Mouse (Mus musculus) adipocyte (in vitro differentiated cells): ENCODE measurements around the gene Ldhal6b.
"Not testable (repeated sequence)": the region's sequence is repeated elsewhere in the genome, so short reads cannot be mapped to it uniquely, and the experiment has no call there.

Experiments
- DNase-seq: peaks from one replicate; pipeline ENCODE4 v3.0.0-alpha.2; 2016; ENCODE audit warnings: low spot score

Ldhal6b gene

DNA sequence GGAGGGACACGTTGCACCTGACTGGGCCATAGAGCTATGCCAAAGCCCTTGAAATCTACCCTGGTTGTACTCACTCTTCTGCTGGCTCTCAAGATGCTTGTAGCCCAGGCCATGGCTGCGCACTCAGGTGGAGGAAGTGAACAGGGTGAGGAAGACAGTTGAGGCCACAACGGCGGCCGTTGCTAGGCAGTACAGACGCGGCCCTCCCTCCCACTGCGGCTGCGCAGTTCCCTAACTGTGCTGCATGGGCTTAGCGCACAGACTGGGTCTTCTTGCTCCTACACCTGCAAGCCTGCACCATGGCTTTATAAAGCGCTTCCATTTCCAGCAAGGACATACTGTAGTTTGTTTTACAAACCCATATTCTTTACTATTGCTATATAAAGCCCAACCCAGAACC, at the start of gene Ldhal6b:
Ldhal6b (minus strand) TSS at position 223 of the 400 bp plus-strand sequence.
- no peak for DNase-seq

GRCm38 (mm10) chr17:5467177-5467576, 48.6 kb upstream of the Ldhal6b start:
- DNase-seq: no peak

GRCm38 (mm10) chr17:5466736-5467135, 48.2 kb upstream of the Ldhal6b start:
- DNase-seq: no peak

- DNase-seq: no peak
These were observed 45.3 kb upstream of the Ldhal6b start for GRCm38 (mm10) chr17:5463912-5464311.

- DNase-seq: no peak
These were observed 35.1 kb upstream of the Ldhal6b start for GRCm38 (mm10) chr17:5453657-5454056.

DNA sequence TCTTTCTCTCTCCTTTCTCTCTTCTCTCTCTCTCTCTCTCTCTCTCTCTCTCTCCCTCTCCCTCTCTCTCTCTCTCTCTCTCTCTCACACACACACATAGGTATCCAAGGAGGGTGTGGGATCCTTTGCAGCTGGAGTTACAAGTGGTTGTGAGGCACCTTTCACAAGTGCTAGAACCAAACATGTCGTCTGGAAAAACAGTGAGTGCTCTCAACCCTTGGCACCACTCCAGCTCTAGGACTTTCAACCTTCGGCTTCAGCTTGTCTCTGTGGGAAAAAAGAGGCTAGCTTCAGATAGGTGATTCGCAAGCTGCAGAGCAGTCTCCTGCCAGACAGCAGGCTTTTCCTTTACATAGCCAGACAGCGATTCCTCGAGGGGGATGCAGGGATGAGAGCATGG, 25.2 kb upstream of the Ldhal6b start:
- no peak for DNase-seq

- no peak for DNase-seq
These were observed 24.7 kb upstream of the Ldhal6b start for GRCm38 (mm10) chr17:5443260-5443659.

DNA sequence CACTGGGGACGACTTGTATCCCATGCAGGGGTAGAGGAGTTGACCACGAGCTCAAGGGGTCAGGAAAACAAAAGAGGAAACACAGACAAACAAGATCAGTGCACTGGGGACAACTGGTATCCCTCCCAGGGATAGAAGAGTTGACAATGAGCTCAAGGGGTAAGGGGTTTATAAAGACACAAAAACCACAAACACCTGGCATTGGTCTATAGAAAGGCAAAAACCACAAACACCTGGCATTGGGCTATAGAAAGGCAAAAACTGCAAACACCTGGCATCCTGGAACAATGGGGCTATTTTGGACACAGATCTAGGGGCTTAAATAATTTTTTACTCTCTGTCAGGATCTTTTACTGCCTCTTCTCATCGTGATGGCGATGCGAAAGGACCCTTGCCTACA, 23.8 kb upstream of the Ldhal6b start:
- DNase-seq: not testable (repeated sequence)

DNA sequence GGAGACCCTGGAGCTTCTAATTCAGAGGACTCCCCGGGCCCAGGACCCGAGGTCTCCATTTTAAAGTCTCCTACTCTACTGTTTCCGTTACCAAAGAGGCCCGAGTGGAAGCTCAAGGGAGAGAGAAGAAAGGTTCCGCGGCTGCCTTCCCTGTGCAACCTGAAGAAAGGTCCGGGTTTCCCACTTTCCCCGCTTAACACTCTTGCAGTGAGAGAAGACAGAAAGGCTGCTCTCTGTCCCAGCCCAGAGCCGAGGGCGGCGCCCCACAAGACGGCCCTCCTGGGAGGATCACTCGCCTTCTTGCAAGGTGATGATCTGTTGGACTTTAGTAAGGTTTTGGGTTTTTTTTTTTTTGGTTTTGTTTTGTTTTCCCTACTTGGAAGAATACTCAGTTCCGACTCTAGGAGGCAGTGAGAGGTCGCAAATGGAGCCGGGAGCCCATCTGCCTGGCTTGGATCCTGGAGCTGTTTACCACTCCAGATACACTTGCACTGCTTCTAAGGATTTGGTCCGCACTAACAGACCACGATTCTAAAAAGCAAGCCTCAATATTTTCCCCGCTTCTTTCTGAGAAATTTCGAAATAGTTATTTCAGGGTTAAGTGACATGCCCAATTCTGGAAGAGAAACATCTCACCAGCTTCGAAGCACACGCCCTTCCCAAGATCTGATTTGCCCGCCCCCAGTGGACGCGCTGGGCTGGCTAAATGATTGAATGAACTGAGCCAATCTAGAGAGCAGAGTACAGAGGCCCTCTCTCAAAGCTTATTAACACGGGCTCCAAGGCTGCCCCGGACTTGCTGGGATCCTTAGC, 21.8 kb upstream of the Ldhal6b start, which contains the start of gene Tmem242:
Tmem242 (minus strand) TSS at position 101 of the 813 bp plus-strand sequence.
- peak; percentile 96 for DNase-seq

- DNase-seq: no peak
These were observed 21.2 kb upstream of the Ldhal6b start for GRCm38 (mm10) chr17:5439831-5440158.

DNA sequence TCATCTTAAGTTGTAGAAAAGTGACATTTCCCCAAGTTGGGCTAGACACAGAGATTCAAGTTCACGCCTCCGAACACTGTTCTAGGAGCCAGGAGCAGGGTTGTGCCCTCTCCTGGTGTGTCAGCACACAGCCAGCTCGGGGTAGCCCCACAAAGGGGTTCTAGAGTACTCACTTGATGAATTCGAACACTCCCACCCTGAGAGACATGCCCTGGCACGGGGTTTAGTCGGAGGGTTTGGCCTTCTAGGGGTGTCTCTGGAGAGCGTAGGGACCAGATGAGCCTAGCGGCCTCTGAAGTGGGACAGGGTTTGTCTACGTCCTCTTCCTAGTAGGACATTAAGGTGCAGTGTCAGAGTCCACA, 11.2 kb upstream of the Ldhal6b start:
- DNase-seq: no peak

DNA sequence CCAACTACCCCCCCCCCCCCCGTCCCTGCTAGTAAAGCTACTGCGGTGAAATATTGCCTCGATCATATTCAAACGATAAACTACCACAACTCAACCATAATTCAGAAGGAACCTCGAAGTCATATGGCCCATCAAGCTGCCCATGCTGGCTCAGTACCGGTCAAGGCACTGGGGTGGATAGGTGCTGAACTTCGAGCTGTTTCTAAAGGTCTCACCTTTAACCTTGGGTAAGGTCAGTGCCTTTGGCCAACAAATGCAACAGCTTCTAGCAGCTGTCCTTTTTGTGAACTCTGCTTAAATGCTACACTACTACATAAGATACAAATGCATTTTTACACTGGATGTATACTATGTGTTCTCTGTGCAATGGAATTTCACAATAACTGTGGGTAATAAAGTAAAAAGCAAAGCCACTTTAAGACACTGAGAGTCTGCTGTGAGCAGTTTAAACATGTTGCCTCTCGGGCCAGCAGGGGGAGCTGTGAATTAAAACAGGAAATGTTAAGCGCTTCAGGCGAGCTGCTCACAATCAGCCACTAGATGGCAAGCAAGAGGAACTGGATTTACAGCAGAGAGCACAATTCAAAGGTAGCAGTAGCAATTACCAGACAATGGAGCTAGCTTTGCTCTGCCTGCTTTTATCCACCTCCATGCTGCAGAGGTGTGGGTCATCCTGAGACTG, 10.7 kb upstream of the Ldhal6b start:
- DNase-seq: peak; percentile 97

DNA sequence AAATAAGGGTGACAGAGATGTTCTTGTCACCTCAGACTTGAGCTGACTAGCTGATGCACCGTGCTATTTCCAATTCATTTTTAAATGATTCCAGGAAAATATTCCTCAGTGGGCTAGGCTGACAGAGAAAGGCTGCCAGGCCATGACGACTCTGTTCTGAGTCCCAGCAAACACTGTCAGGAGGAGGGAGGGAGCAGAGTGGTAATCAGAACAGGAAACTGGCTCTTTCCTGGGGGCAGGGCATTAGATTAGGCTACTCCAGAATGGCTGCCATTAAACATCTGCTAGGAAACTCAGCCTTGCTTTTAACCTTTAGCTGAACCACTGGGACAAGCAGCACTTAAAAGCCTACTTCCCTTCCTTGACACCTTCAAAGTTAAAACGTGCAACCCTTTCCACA, 6.6 kb upstream of the Ldhal6b start:
- DNase-seq: no peak

DNA sequence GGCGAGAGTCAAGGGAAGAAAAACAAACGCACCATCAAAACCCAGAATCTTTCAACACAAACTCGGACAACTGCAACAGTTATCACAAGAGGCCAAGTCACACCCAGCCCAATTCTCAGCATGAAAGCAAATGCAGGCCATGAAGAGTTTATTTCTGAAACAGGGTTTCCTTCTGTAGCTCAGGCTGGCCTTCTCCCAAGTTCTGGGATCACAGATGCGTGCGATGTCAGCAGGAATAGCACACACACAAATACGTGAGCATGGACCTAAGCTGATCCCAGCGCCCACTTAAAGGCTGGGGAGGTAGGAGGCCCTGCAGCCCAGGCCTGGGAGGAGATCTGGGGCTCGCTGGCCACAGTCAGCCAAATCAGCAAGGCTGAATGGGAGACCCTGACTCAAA, 5.6 kb upstream of the Ldhal6b start:
- DNase-seq: peak; percentile 11

GRCm38 (mm10) chr17:5421835-5422234, 3.3 kb upstream of the Ldhal6b start:
- DNase-seq: no peak

- no peak for DNase-seq
These were observed 1.4 kb upstream of the Ldhal6b start for GRCm38 (mm10) chr17:5419771-5420518.

GRCm38 (mm10) chr17:5419056-5419455, 489 bp upstream of the Ldhal6b start:
- no peak for DNase-seq

DNA sequence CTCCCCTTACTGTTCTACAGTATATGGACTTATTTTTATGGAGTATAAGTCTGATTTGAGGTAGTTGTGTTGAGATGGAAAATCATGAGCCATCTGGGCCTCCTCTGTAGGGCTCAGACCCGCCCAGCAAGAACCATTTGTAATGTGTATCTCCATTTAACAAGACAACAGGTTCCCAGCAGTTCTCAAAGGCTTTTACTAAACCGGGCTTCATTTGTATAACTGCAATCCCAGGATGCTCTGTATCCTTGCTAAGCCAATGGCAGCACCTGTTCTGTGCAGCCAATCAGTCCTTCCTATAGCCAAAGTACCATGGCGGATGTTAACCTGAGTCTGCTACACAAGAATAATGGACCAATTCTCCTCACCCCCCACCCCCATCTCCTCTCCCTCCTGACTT, 2.0 kb downstream of the Ldhal6b start:
- no peak for DNase-seq

DNA sequence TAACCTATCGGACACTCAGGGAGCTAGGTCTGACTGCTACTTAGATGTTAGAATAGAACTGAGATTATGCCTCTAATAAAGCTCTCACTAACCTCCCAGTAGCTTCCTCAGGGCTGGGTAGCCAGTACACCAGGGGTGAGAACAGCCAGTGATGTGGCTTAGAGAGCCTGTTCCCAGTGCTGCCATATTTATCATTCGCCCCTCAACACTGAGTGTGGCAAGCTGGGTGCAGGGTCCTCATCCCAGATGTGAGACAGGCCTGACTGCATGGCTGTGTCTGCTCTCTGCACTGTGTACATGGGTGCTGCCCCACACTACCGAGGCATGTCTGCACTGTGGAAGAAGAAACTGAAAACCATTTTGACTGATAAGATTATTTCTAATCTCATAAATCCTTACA, 4.5 kb downstream of the Ldhal6b start:
- no peak for DNase-seq

GRCm38 (mm10) chr17:5413350-5413749, 5.2 kb downstream of the Ldhal6b start:
- no peak for DNase-seq

- no peak for DNase-seq
These were observed 5.8 kb downstream of the Ldhal6b start for GRCm38 (mm10) chr17:5412740-5413139.

GRCm38 (mm10) chr17:5412301-5412700, 6.3 kb downstream of the Ldhal6b start:
- no peak for DNase-seq

GRCm38 (mm10) chr17:5411205-5411604, 7.4 kb downstream of the Ldhal6b start:
- no peak for DNase-seq
